Mouse (Mus musculus) testis, adult 2 months (tissue): Measurements from ENCODE around the gene Gm20422.

Source experiments
- CTCF ChIP-seq: fragments of 200-500 bp; IDR thresholded peaks from 2 replicates; pipeline ENCODE4 v1.5.1; 2012; ENCODE audit warnings: low read depth, mild to moderate bottlenecking, inconsistent platforms, low read length, moderate library complexity; ENCODE audit not compliant: control insufficient read depth, insufficient read depth, insufficient replicate concordance
- POLR2A ChIP-seq: fragments of 200-500 bp; IDR thresholded peaks from 2 replicates; pipeline ENCODE4 v1.6.1; 2012; ENCODE audit warnings: low read depth, mild to moderate bottlenecking, inconsistent platforms, low read length, moderate library complexity; ENCODE audit not compliant: control insufficient read depth

GRCm38 (mm10) chr8:69716403-69717231 lies 58.1 kb downstream of the Gm20422 start:
- TF ChIP-seq POLR2A = peak; percentile 57
- TF ChIP-seq CTCF = no peak
